Mouse (Mus musculus): ENCODE measurements around the gene Galnt9.

Gene Galnt9

GRCm38 (mm10) chr5:110543951-110544690 is at the start of gene Galnt9:
Galnt9 (plus strand) TSS chr5:110544355.
- DNase-seq (ENCODE audit: low spot score) = peak; percentile 60

GRCm38 (mm10) chr5:110494396-110494795 is 49.8 kb upstream of the Galnt9 start:
- DNase-seq (ENCODE audit: low spot score) = no peak

GRCm38 (mm10) chr5:110495051-110495450 is 49.1 kb upstream of the Galnt9 start:
- DNase-seq (ENCODE audit: low spot score) = no peak

- no peak for DNase-seq (ENCODE audit: low spot score)
Measured at GRCm38 (mm10) chr5:110497556-110497955, 46.6 kb upstream of the Galnt9 start.

GRCm38 (mm10) chr5:110498071-110498470 is 46.1 kb upstream of the Galnt9 start:
- DNase-seq (ENCODE audit: low spot score) = no peak

GRCm38 (mm10) chr5:110500233-110500632 is 43.9 kb upstream of the Galnt9 start:
- no peak for DNase-seq (ENCODE audit: low spot score)

GRCm38 (mm10) chr5:110503361-110503760 is 40.8 kb upstream of the Galnt9 start:
- no peak for DNase-seq (ENCODE audit: low spot score)

GRCm38 (mm10) chr5:110505611-110506294 is 38.4 kb upstream of the Galnt9 start:
- DNase-seq (ENCODE audit: low spot score) = no peak

- DNase-seq (ENCODE audit: low spot score) = no peak
Measured at GRCm38 (mm10) chr5:110506295-110506616, 37.9 kb upstream of the Galnt9 start.

GRCm38 (mm10) chr5:110506856-110507255 is 37.3 kb upstream of the Galnt9 start:
- no peak for DNase-seq (ENCODE audit: low spot score)

- no peak for DNase-seq (ENCODE audit: low spot score)
Measured at GRCm38 (mm10) chr5:110507943-110508342, 36.2 kb upstream of the Galnt9 start.

GRCm38 (mm10) chr5:110510357-110510756 is 33.8 kb upstream of the Galnt9 start:
- DNase-seq (ENCODE audit: low spot score) = no peak

- DNase-seq (ENCODE audit: low spot score) = no peak
Measured at GRCm38 (mm10) chr5:110513791-110514190, 30.4 kb upstream of the Galnt9 start.

- DNase-seq (ENCODE audit: low spot score) = no peak
Measured at GRCm38 (mm10) chr5:110514694-110515093, 29.5 kb upstream of the Galnt9 start.

GRCm38 (mm10) chr5:110516390-110516789 is 27.8 kb upstream of the Galnt9 start:
- DNase-seq (ENCODE audit: low spot score) = no peak

GRCm38 (mm10) chr5:110518086-110518783 is 25.9 kb upstream of the Galnt9 start:
- no peak for DNase-seq (ENCODE audit: low spot score)

GRCm38 (mm10) chr5:110520974-110521373 is 23.2 kb upstream of the Galnt9 start:
- no peak for DNase-seq (ENCODE audit: low spot score)

- no peak for DNase-seq (ENCODE audit: low spot score)
Measured at GRCm38 (mm10) chr5:110521822-110522221, 22.3 kb upstream of the Galnt9 start.

GRCm38 (mm10) chr5:110523296-110523695 is 20.9 kb upstream of the Galnt9 start:
- DNase-seq (ENCODE audit: low spot score) = no peak

GRCm38 (mm10) chr5:110525701-110526100 is 18.5 kb upstream of the Galnt9 start:
- no peak for DNase-seq (ENCODE audit: low spot score)

GRCm38 (mm10) chr5:110526556-110526955 is 17.6 kb upstream of the Galnt9 start:
- DNase-seq (ENCODE audit: low spot score) = no peak

GRCm38 (mm10) chr5:110531091-110531490 is 13.1 kb upstream of the Galnt9 start:
- DNase-seq (ENCODE audit: low spot score) = no peak

- DNase-seq (ENCODE audit: low spot score) = no peak
Measured at GRCm38 (mm10) chr5:110534402-110534801, 9.8 kb upstream of the Galnt9 start.

Measured in urinary bladder, postnatal 25 days (tissue).